In genomic region chr11:55240556-55240955, GRCm38 (mm10) we compare ENCODE assay signal across 9 mouse cellular contexts. TPM values are rescaled to one million over a fixed set of nuclear protein-coding genes. Genes with fewer than 3 reads are reported as not detected.
DNase-seq lines count a peak whose midpoint lies in the region; ATAC-seq lines count a peak whose summit lies in the region.
"Had no signal": no experiment of that assay in that cellular context is flagged by ENCODE, and none has a peak within 500 bp of the region (broad histone marks: within the 10 kb centered on the region; RNA-seq: fewer than 3 reads in every experiment).

No protein-coding gene starts in this region.

- no peaks in the 10 kb centered on the region for H3K9me3 ChIP-seq in liver, embryonic 13.5 days (replicated peaks)
- H3K9me3 ChIP-seq: hindbrain, embryonic 15.5 days had no signal

- 51% methylated on average over 7 of the region's 7 CpGs for WGBS in liver, embryonic 13.5 days (ENCODE audit: insufficient replicate concordance)

- ATAC-seq in liver, embryonic 13.5 days (ENCODE audit: low read depth), result no peak

- H3K36me3 ChIP-seq in liver, embryonic 13.5 days, result no peaks in the 10 kb centered on the region
- H3K36me3 ChIP-seq: hindbrain, embryonic 15.5 days had no signal

- peaks cover 8% of the 10 kb centered on the region; the same call in 1 of the 2 replicates for H3K4me1 ChIP-seq in liver, embryonic 13.5 days (replicated peaks)
- H3K4me1 ChIP-seq: hindbrain, embryonic 15.5 days had no signal

- no peaks in the 10 kb centered on the region for H3K27me3 ChIP-seq in liver, embryonic 13.5 days
- H3K27me3 ChIP-seq: hindbrain, embryonic 15.5 days had no signal

- no peak overlapping the region for H3K9ac ChIP-seq in liver, embryonic 13.5 days
- H3K9ac ChIP-seq: hindbrain, embryonic 15.5 days had no signal

- DNase-seq in A20 (ENCODE audit: low read depth, low spot score) (peak; percentile 90), MN1 (ENCODE audit: low spot score) (peak; percentile 89)
- DNase-seq in cerebellum, adult 18-20 months, result peak; percentile 80 to 82
- DNase-seq in gastrocnemius, adult 8-10 months (ENCODE audit: low spot score in 2 of 2), result peak; percentile 48 to 66
- peak; percentile 78 for DNase-seq in kidney, postnatal 10 days
- peak; percentile 27 for DNase-seq in liver, embryonic 13.5 days
- peak; percentile 77 for DNase-seq in retina, embryonic 14.5 days (ENCODE audit: low spot score)
- DNase-seq in thymus, postnatal 4 days, result peak; percentile 66

- no peak overlapping the region for H3K4me3 ChIP-seq in liver, embryonic 13.5 days (replicated peaks)
- H3K4me3 ChIP-seq: hindbrain, embryonic 15.5 days had no signal

- H3K27ac ChIP-seq in liver, embryonic 13.5 days, result no peak overlapping the region
- H3K27ac ChIP-seq: hindbrain, embryonic 15.5 days had no signal

- no peak overlapping the region for H3K4me2 ChIP-seq in liver, embryonic 13.5 days
- H3K4me2 ChIP-seq: hindbrain, embryonic 15.5 days had no signal

RNA-seq across cellular contexts. Expression of gene Slc36a1, which starts 36.4 kb away (rescaled TPM):
- total RNA-seq in gastrocnemius, adult 8-10 months (2022), result 1 to 10 TPM; 5.4 to 9.4 (median 5.9) TPM
- polyA plus RNA-seq in liver, embryonic 13.5 days (2015; fragmentation: Nextera tagmentation; extraction: Ambion mirVana), result 1.4 and 1.8 TPM in 2 replicates

RNA-seq across cellular contexts. Expression of gene Slc36a2, which starts 55.7 kb away (rescaled TPM):
- total RNA-seq in gastrocnemius, adult 8-10 months (2022), result 1 to 10 TPM in 2 of 4 experiments, under 1 TPM in 2; 0.36 to 1.2 (median 0.80) TPM
- 9.2 and 10.0 TPM in 2 replicates for polyA plus RNA-seq in liver, embryonic 13.5 days (2015; fragmentation: Nextera tagmentation; extraction: Ambion mirVana)

Comparison
In these comparisons a context has a peak if more than half of its experiments do, and no peak if none do; other contexts are left out.
1. DNase-seq: peak in every context shown above with its lines; median percentile 90 in A20; 89 in MN1; 81 in cerebellum, adult 18-20 months; 78 in kidney, postnatal 10 days; 77 in retina, embryonic 14.5 days; 66 in thymus, postnatal 4 days; 57 in gastrocnemius, adult 8-10 months; 27 in liver, embryonic 13.5 days.